Mouse (Mus musculus) heart, postnatal 0 days (tissue): Measurements from ENCODE around the gene Lrp1. TPM values are rescaled to one million over a fixed set of nuclear protein-coding genes. Genes with fewer than 3 reads are reported as not detected.

Experiments used
- ATAC-seq: fragments of 200-750 bp; cut with Nextera tagmentation; 2 replicates; pipeline ENCODE4 v1.8.0; 2017; ENCODE audit warnings: low read depth, moderate number of reproducible peaks, moderate library complexity; ENCODE audit not compliant: insufficient read depth
- DNase-seq: peaks from one replicate; pipeline ENCODE4 v3.0.0-alpha.2; 2016; ENCODE audit warnings: low spot score
- H3K27ac ChIP-seq: fragments of 300-500 bp; sonication (generic); 2 replicates; pipeline ENCODE4 v1.5.1; 2014; ENCODE audit warnings: low read depth, mild to moderate bottlenecking
- H3K27me3 ChIP-seq: fragments of 300-500 bp; sonication (generic); 2 replicates; pipeline ENCODE4 v1.6.1; 2014; ENCODE audit warnings: low read length, mixed read lengths; ENCODE audit not compliant: control insufficient read depth, insufficient read depth
- H3K36me3 ChIP-seq: fragments of 300-500 bp; sonication (generic); replicated peaks from 2 replicates; pipeline ENCODE4 v1.6.1; 2014; ENCODE audit warnings: low read length, mixed read lengths; ENCODE audit not compliant: control insufficient read depth, insufficient read depth
- H3K4me1 ChIP-seq: fragments of 300-500 bp; sonication (generic); 2 replicates; pipeline ENCODE4 v1.6.1; 2014; ENCODE audit warnings: antibody characterized with exemption; ENCODE audit not compliant: control insufficient read depth, insufficient read depth
- H3K4me2 ChIP-seq: fragments of 300-500 bp; sonication (generic); 2 replicates; pipeline ENCODE4 v1.6.1; 2014; ENCODE audit warnings: low read depth, mild to moderate bottlenecking, low read length, moderate library complexity
- H3K4me3 ChIP-seq: fragments of 300-500 bp; sonication (generic); 2 replicates; pipeline ENCODE4 v1.5.1; 2014; ENCODE audit warnings: low read depth, low read length
- H3K9ac ChIP-seq: fragments of 300-500 bp; sonication (generic); replicated peaks from 2 replicates; pipeline ENCODE4 v1.6.1; 2014; ENCODE audit warnings: low read depth, low read length, mixed read lengths
- H3K9me3 ChIP-seq: fragments of 300-500 bp; sonication (generic); replicated peaks from 2 replicates; pipeline ENCODE4 v1.6.1; 2016; ENCODE audit warnings: low read length; ENCODE audit not compliant: control insufficient read depth
- CTCF ChIP-seq: IDR thresholded peaks from 2 replicates; pipeline ENCODE4 v1.5.1; 2016; ENCODE audit warnings: antibody characterized with exemption, control low read depth, low read depth
- EP300 ChIP-seq: IDR thresholded peaks from 2 replicates; pipeline ENCODE4 v1.6.1; 2016; ENCODE audit warnings: antibody characterized with exemption, low read depth
- WGBS: fragments of 180-500 bp; shearing (Covaris S2); extraction: QIAGEN DNeasy Blood & Tissue Kit; methylation state at CpG from one replicate; pipeline ENCODE4 v1.1.7; 2014; 5-methylcytosine and 5-hydroxymethylcytosine counted together
- polyA plus RNA-seq: library from polyadenylated mRNA; unstranded; fragments of >200 nt; fragmentation: Nextera tagmentation; extraction: Ambion mirVana; gene quantifications from 2 replicates; pipeline ENCODE4 v1.2.1, GENCODE M21; 2015
- total RNA-seq: library from RNA; depleted of rRNA; stranded (reverse); fragments of >200 nt; gene quantifications from 2 replicates; pipeline ENCODE4 v1.2.3, GENCODE M21; 2014; ENCODE audit warnings: low replicate concordance

Gene Lrp1
- total and polyA plus RNA-seq, 2 experiments from 2014 or later, result 15.7 to 65.9 TPM

GRCm38 (mm10) chr10:127604465-127605250 is 16.3 kb downstream of the Lrp1 start:
- H3K4me1 ChIP-seq, result peaks cover 11% of the 10 kb centered on the region; the same call in 1 of the 2 replicates
- H3K36me3 ChIP-seq, result no peaks in the 10 kb centered on the region
- TF ChIP-seq EP300 (no peak), CTCF (no peak)
- 34% methylated on average over 15 of the region's 15 CpGs for WGBS
- no peak overlapping the region for H3K4me2 ChIP-seq
- no peak overlapping the region for H3K27ac ChIP-seq
- ATAC-seq, result no peak
- H3K9me3 ChIP-seq, result no peaks in the 10 kb centered on the region
- H3K4me3 ChIP-seq, result no peak overlapping the region
- no peak overlapping the region for H3K9ac ChIP-seq
- no peak for DNase-seq
- H3K27me3 ChIP-seq, result no peaks in the 10 kb centered on the region

- Histone ChIP-seq H3K36me3 (no peaks in the 10 kb centered on the region), H3K27me3 (no peaks in the 10 kb centered on the region), H3K9me3 (no peaks in the 10 kb centered on the region), H3K9ac (no peak overlapping the region), H3K4me3 (no peak overlapping the region), H3K4me1 (peaks cover 16% of the 10 kb centered on the region; the same call in 1 of the 2 replicates), H3K27ac (no peak overlapping the region), H3K4me2 (no peak overlapping the region)
- DNase-seq (no peak), ATAC-seq (no peak)
- 53% methylated on average over 13 of the region's 13 CpGs for WGBS
- TF ChIP-seq EP300 (no peak), CTCF (no peak)
Observed at GRCm38 (mm10) chr10:127603437-127604371, 17.2 kb downstream of the Lrp1 start.

GRCm38 (mm10) chr10:127602194-127602593 is 18.8 kb downstream of the Lrp1 start:
- H3K4me3 ChIP-seq, result no peak overlapping the region
- no peaks in the 10 kb centered on the region for H3K36me3 ChIP-seq
- H3K27ac ChIP-seq, result no peak overlapping the region
- DNase-seq (no peak), ATAC-seq (no peak)
- peaks cover 18% of the 10 kb centered on the region; the same call in 1 of the 2 replicates for H3K4me1 ChIP-seq
- no peak overlapping the region for H3K9ac ChIP-seq
- TF ChIP-seq CTCF (no peak), EP300 (no peak)
- H3K4me2 ChIP-seq, result no peak overlapping the region
- H3K27me3 ChIP-seq, result no peaks in the 10 kb centered on the region
- H3K9me3 ChIP-seq, result no peaks in the 10 kb centered on the region
- WGBS, result 93% methylated on average over 6 of the region's 6 CpGs

- peak overlapping the region; percentile 5; the same call in 1 of the 2 replicates for H3K4me2 ChIP-seq
- DNase-seq (peak; percentile 54), ATAC-seq (peak; percentile 54)
- TF ChIP-seq CTCF (no peak), EP300 (no peak)
- H3K9me3 ChIP-seq, result no peaks in the 10 kb centered on the region
- peak overlapping the region; percentile 77 for H3K27ac ChIP-seq
- H3K27me3 ChIP-seq, result no peaks in the 10 kb centered on the region
- no peaks in the 10 kb centered on the region for H3K36me3 ChIP-seq
- H3K4me1 ChIP-seq, result peaks cover 33% of the 10 kb centered on the region
- H3K4me3 ChIP-seq, result no peak overlapping the region
- 49% methylated on average over 17 of the region's 17 CpGs for WGBS
- H3K9ac ChIP-seq, result no peak overlapping the region
Observed at GRCm38 (mm10) chr10:127599779-127600541, 21.0 kb downstream of the Lrp1 start.

GRCm38 (mm10) chr10:127599252-127599651 is 21.7 kb downstream of the Lrp1 start:
- no peaks in the 10 kb centered on the region for H3K9me3 ChIP-seq
- DNase-seq, result no peak
- no peak for TF ChIP-seq EP300
- no peak for TF ChIP-seq CTCF
- no peaks in the 10 kb centered on the region for H3K27me3 ChIP-seq
- no peaks in the 10 kb centered on the region for H3K36me3 ChIP-seq
- 89% methylated on average over 11 of the region's 11 CpGs for WGBS
- H3K4me2 ChIP-seq, result no peak overlapping the region
- no peak overlapping the region for H3K4me3 ChIP-seq
- H3K4me1 ChIP-seq, result peaks cover 31% of the 10 kb centered on the region
- no peak overlapping the region for H3K9ac ChIP-seq
- ATAC-seq, result no peak
- peak overlapping the region; percentile 77 for H3K27ac ChIP-seq
